Mouse (Mus musculus): ENCODE measurements around the gene Ccdc96.

GRCm38 (mm10) chr5:36479735-36480134, 4.7 kb upstream of the Ccdc96 start:
- no peak for TF ChIP-seq CTCF (conservative IDR thresholded peaks at IDR 0.05; ENCODE audit: low read length)
- no peak for TF ChIP-seq NANOG (IDR thresholded peaks at IDR 0.05; ENCODE audit: borderline replicate concordance, low read length)

Measured in E14TG2a.4 (cell line).